Mouse (Mus musculus): ENCODE results near the gene Tmem178b.

DNA sequence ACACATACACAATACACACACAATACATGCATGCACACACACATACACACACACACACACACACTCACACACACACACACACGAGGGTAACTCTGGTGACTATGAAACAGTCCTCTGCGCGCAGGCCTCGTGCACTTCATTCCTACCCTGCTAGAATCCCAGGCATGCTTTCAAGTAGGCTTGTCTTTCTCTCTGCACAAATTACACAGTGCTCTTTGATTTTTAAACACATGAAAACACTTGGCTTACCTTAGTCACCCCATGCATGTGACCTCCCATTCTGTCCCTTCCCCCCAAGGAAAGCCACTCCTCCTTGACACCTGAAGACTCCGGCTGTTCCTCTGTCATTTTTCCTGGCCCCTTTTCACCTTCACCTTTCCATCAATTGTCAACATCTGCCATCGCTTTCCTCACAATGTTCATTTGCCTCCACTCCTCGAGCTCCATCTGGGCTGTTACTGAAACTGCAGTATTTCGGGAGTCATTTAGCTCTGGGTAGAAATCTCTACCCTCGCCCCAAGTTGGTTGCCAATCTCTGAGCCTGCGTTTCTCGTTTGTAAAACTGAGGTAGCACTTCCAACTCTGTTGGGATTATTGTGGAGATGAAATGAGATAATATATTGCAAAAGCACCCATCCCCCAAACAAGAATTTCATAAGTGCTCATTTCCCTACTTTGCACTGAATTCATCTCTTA, 352.7 kb downstream of the Tmem178b start:
- TF ChIP-seq CTCF (IDR thresholded peaks at IDR 0.05; ENCODE audit: borderline replicate concordance, insufficient read depth, low read length) (no peak), POLR2A (IDR thresholded peaks at IDR 0.05; ENCODE audit: low read depth, low read length) (no peak)

Data from embryonic fibroblast, embryonic 13.5 days (primary cell).